Mouse (Mus musculus) spleen, adult 12 weeks (tissue): ENCODE results near the gene Hcn1.
"Not testable (repeated sequence)": the region's sequence is repeated elsewhere in the genome, so short reads cannot be mapped to it uniquely, and the experiment has no call there.

Source experiments
- DNase-seq: peaks from one replicate; pipeline ENCODE4 v3.0.0; 2022; ENCODE audit warnings: low spot score

Gene Hcn1

GRCm38 (mm10) chr13:117877787-117878186, 275.7 kb downstream of the Hcn1 start:
- DNase-seq = no peak

GRCm38 (mm10) chr13:117880471-117881225, 278.5 kb downstream of the Hcn1 start:
- no peak for DNase-seq

GRCm38 (mm10) chr13:117892076-117892475, 290.0 kb downstream of the Hcn1 start:
- no peak for DNase-seq

- DNase-seq = no peak
Measured at GRCm38 (mm10) chr13:117898052-117898451, 295.9 kb downstream of the Hcn1 start.

GRCm38 (mm10) chr13:117907801-117908200, 305.7 kb downstream of the Hcn1 start:
- no peak for DNase-seq

- DNase-seq = no peak
Measured at GRCm38 (mm10) chr13:117929734-117930133, 327.6 kb downstream of the Hcn1 start.

- no peak for DNase-seq
Measured at GRCm38 (mm10) chr13:117931746-117932145, 329.6 kb downstream of the Hcn1 start.

GRCm38 (mm10) chr13:117938761-117939160, 336.6 kb downstream of the Hcn1 start:
- no peak for DNase-seq

- DNase-seq = no peak
Measured at GRCm38 (mm10) chr13:117940536-117941280, 338.6 kb downstream of the Hcn1 start.

GRCm38 (mm10) chr13:117946843-117947242, 344.7 kb downstream of the Hcn1 start:
- no peak for DNase-seq

- no peak for DNase-seq
Measured at GRCm38 (mm10) chr13:117947704-117948376, 345.7 kb downstream of the Hcn1 start.

GRCm38 (mm10) chr13:117958496-117959421, 356.6 kb downstream of the Hcn1 start:
- no peak for DNase-seq

- no peak for DNase-seq
Measured at GRCm38 (mm10) chr13:117964620-117965019, 362.5 kb downstream of the Hcn1 start.

- no peak for DNase-seq
Measured at GRCm38 (mm10) chr13:117975382-117975781, 373.3 kb downstream of the Hcn1 start.

GRCm38 (mm10) chr13:117975823-117976222, 373.7 kb downstream of the Hcn1 start:
- DNase-seq = no peak

GRCm38 (mm10) chr13:117984339-117984738, 382.2 kb downstream of the Hcn1 start:
- DNase-seq = no peak

GRCm38 (mm10) chr13:117999767-118000488, 397.8 kb downstream of the Hcn1 start:
- no peak for DNase-seq

- DNase-seq = no peak
Measured at GRCm38 (mm10) chr13:118000538-118000937, 398.4 kb downstream of the Hcn1 start.

GRCm38 (mm10) chr13:118021176-118021575, 419.1 kb downstream of the Hcn1 start:
- no peak for DNase-seq

GRCm38 (mm10) chr13:118022891-118023290, 420.8 kb downstream of the Hcn1 start:
- DNase-seq = not testable (repeated sequence)

- DNase-seq = no peak
Measured at GRCm38 (mm10) chr13:118023381-118023780, 421.3 kb downstream of the Hcn1 start.
